Mouse (Mus musculus) heart, embryonic 12.5 days (tissue): ENCODE results near the gene Kcna2. TPM values are rescaled to one million over a fixed set of nuclear protein-coding genes. Genes with fewer than 3 reads are reported as not detected.
A peak's percentile ranks its signal among the peaks of the same experiment; 100 is the strongest.

Source experiments
- ATAC-seq: fragments of 200-750 bp; cut with Nextera tagmentation; 2 replicates; pipeline ENCODE4 v1.8.0; 2017; ENCODE audit warnings: moderate TSS enrichment, moderate library complexity; ENCODE audit not compliant: insufficient number of reproducible peaks, low FRiP score
- H3K27ac ChIP-seq: fragments of 300-500 bp; sonication (generic); 2 replicates; pipeline ENCODE4 v1.5.1; 2016; ENCODE audit warnings: mild to moderate bottlenecking, moderate library complexity; ENCODE audit not compliant: poor library complexity, severe bottlenecking
- H3K27me3 ChIP-seq: fragments of 300-500 bp; sonication (generic); replicated peaks from 2 replicates; pipeline ENCODE4 v1.6.1; 2016; ENCODE audit warnings: mild to moderate bottlenecking, moderate library complexity
- H3K36me3 ChIP-seq: fragments of 300-500 bp; sonication (generic); 2 replicates; pipeline ENCODE4 v1.6.1; 2016; ENCODE audit warnings: mild to moderate bottlenecking, moderate library complexity
- H3K4me1 ChIP-seq: fragments of 300-500 bp; sonication (generic); replicated peaks from 2 replicates; pipeline ENCODE4 v1.6.1; 2016; ENCODE audit warnings: mild to moderate bottlenecking
- H3K4me2 ChIP-seq: fragments of 300-500 bp; sonication (generic); 2 replicates; pipeline ENCODE4 v1.6.1; 2016; ENCODE audit warnings: mild to moderate bottlenecking, moderate library complexity
- H3K4me3 ChIP-seq: fragments of 300-500 bp; sonication (generic); 2 replicates; pipeline ENCODE4 v1.5.1; 2016; ENCODE audit warnings: mild to moderate bottlenecking
- H3K9ac ChIP-seq: fragments of 300-500 bp; sonication (generic); 2 replicates; pipeline ENCODE4 v1.6.1; 2016; ENCODE audit warnings: mild to moderate bottlenecking, moderate library complexity
- H3K9me3 ChIP-seq: fragments of 300-500 bp; sonication (generic); replicated peaks from 2 replicates; pipeline ENCODE4 v1.6.1; 2016; ENCODE audit warnings: mild to moderate bottlenecking, moderate library complexity
- WGBS: fragments of 180-500 bp; shearing (Covaris S2); methylation state at CpG from one replicate; pipeline ENCODE4 v1.1.7; 2016; 5-methylcytosine and 5-hydroxymethylcytosine counted together
- polyA plus RNA-seq: library from polyadenylated mRNA; unstranded; fragments of >200 nt; fragmentation: Nextera tagmentation; extraction: Ambion mirVana; gene quantifications from 2 replicates; pipeline ENCODE4 v1.2.1, GENCODE M21; 2016

Kcna2 gene
- 0.03 TPM in 1 of 2 replicates, not detected in the other for polyA plus RNA-seq

GRCm38 (mm10) chr3:107100811-107101455 is at the start of gene Kcna2:
Gene Kcna2 (plus strand): TSS chr3:107101146.
- Histone ChIP-seq H3K4me2 (peak within 1 kb of the TSS; percentile 99), H3K4me1 (peaks cover 17% of the 10 kb centered on the region), H3K9me3 (no peaks in the 10 kb centered on the region), H3K36me3 (no peaks in the 10 kb centered on the region), H3K27me3 (peaks cover 92% of the 10 kb centered on the region), H3K27ac (no peak within 1 kb of the TSS), H3K4me3 (peak within 1 kb of the TSS; percentile 63), H3K9ac (peak within 1 kb of the TSS; percentile 62)
- 4% methylated on average over 16 of the region's 16 CpGs for WGBS
- no peak for ATAC-seq

GRCm38 (mm10) chr3:107061468-107061867 is 39.5 kb upstream of the Kcna2 start:
- no peaks in the 10 kb centered on the region for H3K9me3 ChIP-seq
- H3K4me3 ChIP-seq = no peak overlapping the region
- H3K36me3 ChIP-seq = no peaks in the 10 kb centered on the region
- H3K4me2 ChIP-seq = no peak overlapping the region
- no peaks in the 10 kb centered on the region for H3K4me1 ChIP-seq
- H3K27me3 ChIP-seq = no peaks in the 10 kb centered on the region
- 94% methylated on average over 1 of the region's 1 CpGs for WGBS
- ATAC-seq = no peak
- no peak overlapping the region for H3K9ac ChIP-seq
- no peak overlapping the region for H3K27ac ChIP-seq

- Histone ChIP-seq H3K4me2 (no peak overlapping the region), H3K36me3 (no peaks in the 10 kb centered on the region), H3K27me3 (no peaks in the 10 kb centered on the region), H3K4me3 (no peak overlapping the region), H3K9ac (no peak overlapping the region), H3K27ac (no peak overlapping the region), H3K9me3 (no peaks in the 10 kb centered on the region), H3K4me1 (no peaks in the 10 kb centered on the region)
- no peak for ATAC-seq
- 40% methylated on average over 1 of the region's 1 CpGs for WGBS
Observed at GRCm38 (mm10) chr3:107062771-107063170, 38.2 kb upstream of the Kcna2 start.

- no peak overlapping the region for H3K4me3 ChIP-seq
- H3K36me3 ChIP-seq = no peaks in the 10 kb centered on the region
- no peaks in the 10 kb centered on the region for H3K4me1 ChIP-seq
- no peak overlapping the region for H3K9ac ChIP-seq
- ATAC-seq = no peak
- no peak overlapping the region for H3K4me2 ChIP-seq
- no peak overlapping the region for H3K27ac ChIP-seq
- no peaks in the 10 kb centered on the region for H3K9me3 ChIP-seq
- WGBS = 68% methylated on average over 6 of the region's 6 CpGs
- H3K27me3 ChIP-seq = no peaks in the 10 kb centered on the region
Observed at GRCm38 (mm10) chr3:107065510-107066095, 35.3 kb upstream of the Kcna2 start.

GRCm38 (mm10) chr3:107066165-107066850 is 34.6 kb upstream of the Kcna2 start:
- H3K36me3 ChIP-seq = no peaks in the 10 kb centered on the region
- no peak overlapping the region for H3K4me2 ChIP-seq
- H3K4me1 ChIP-seq = no peaks in the 10 kb centered on the region
- no peak overlapping the region for H3K27ac ChIP-seq
- H3K4me3 ChIP-seq = no peak overlapping the region
- no peaks in the 10 kb centered on the region for H3K27me3 ChIP-seq
- H3K9ac ChIP-seq = no peak overlapping the region
- no peaks in the 10 kb centered on the region for H3K9me3 ChIP-seq
- ATAC-seq = no peak
- 73% methylated on average over 7 of the region's 7 CpGs for WGBS

- no peak overlapping the region for H3K27ac ChIP-seq
- H3K4me3 ChIP-seq = no peak overlapping the region
- H3K4me2 ChIP-seq = no peak overlapping the region
- H3K27me3 ChIP-seq = no peaks in the 10 kb centered on the region
- no peaks in the 10 kb centered on the region for H3K9me3 ChIP-seq
- H3K4me1 ChIP-seq = no peaks in the 10 kb centered on the region
- H3K36me3 ChIP-seq = no peaks in the 10 kb centered on the region
- H3K9ac ChIP-seq = no peak overlapping the region
- no peak for ATAC-seq
- 70% methylated on average over 6 of the region's 6 CpGs for WGBS
Observed at GRCm38 (mm10) chr3:107067245-107067644, 33.7 kb upstream of the Kcna2 start.

- Histone ChIP-seq H3K4me1 (no peaks in the 10 kb centered on the region), H3K9ac (no peak overlapping the region), H3K36me3 (no peaks in the 10 kb centered on the region), H3K4me2 (no peak overlapping the region), H3K27me3 (0 out of 2 replicates have a peak, but pooled peaks cover 3% of the 10 kb centered on the region), H3K9me3 (no peaks in the 10 kb centered on the region), H3K27ac (no peak overlapping the region), H3K4me3 (no peak overlapping the region)
- ATAC-seq = no peak
- WGBS = 60% methylated on average over 2 of the region's 2 CpGs
Observed at GRCm38 (mm10) chr3:107073863-107074262, 27.1 kb upstream of the Kcna2 start.

GRCm38 (mm10) chr3:107075705-107076104 is 25.2 kb upstream of the Kcna2 start:
- Histone ChIP-seq H3K4me1 (no peaks in the 10 kb centered on the region), H3K36me3 (no peaks in the 10 kb centered on the region), H3K4me2 (no peak overlapping the region), H3K4me3 (no peak overlapping the region), H3K9ac (no peak overlapping the region), H3K27ac (no peak overlapping the region), H3K9me3 (no peaks in the 10 kb centered on the region), H3K27me3 (0 out of 2 replicates have a peak, but pooled peaks cover 3% of the 10 kb centered on the region)
- 73% methylated on average over 1 of the region's 1 CpGs for WGBS
- no peak for ATAC-seq

- Histone ChIP-seq H3K27me3 (0 out of 2 replicates have a peak, but pooled peaks cover 3% of the 10 kb centered on the region), H3K4me3 (no peak overlapping the region), H3K4me1 (no peaks in the 10 kb centered on the region), H3K36me3 (no peaks in the 10 kb centered on the region), H3K9ac (no peak overlapping the region), H3K9me3 (no peaks in the 10 kb centered on the region), H3K27ac (no peak overlapping the region), H3K4me2 (no peak overlapping the region)
- WGBS = 32% methylated on average over 3 of the region's 3 CpGs
- no peak for ATAC-seq
Observed at GRCm38 (mm10) chr3:107076658-107077057, 24.3 kb upstream of the Kcna2 start.

- no peak overlapping the region for H3K27ac ChIP-seq
- no peaks in the 10 kb centered on the region for H3K4me1 ChIP-seq
- H3K9me3 ChIP-seq = no peaks in the 10 kb centered on the region
- WGBS = 79% methylated on average over 2 of the region's 2 CpGs
- H3K27me3 ChIP-seq = 0 out of 2 replicates have a peak, but pooled peaks cover 3% of the 10 kb centered on the region
- no peak for ATAC-seq
- H3K4me3 ChIP-seq = no peak overlapping the region
- H3K9ac ChIP-seq = no peak overlapping the region
- H3K36me3 ChIP-seq = no peaks in the 10 kb centered on the region
- H3K4me2 ChIP-seq = no peak overlapping the region
Observed at GRCm38 (mm10) chr3:107077101-107077500, 23.8 kb upstream of the Kcna2 start.

- H3K36me3 ChIP-seq = no peaks in the 10 kb centered on the region
- H3K4me1 ChIP-seq = no peaks in the 10 kb centered on the region
- H3K9ac ChIP-seq = no peak overlapping the region
- no peaks in the 10 kb centered on the region for H3K27me3 ChIP-seq
- no peak for ATAC-seq
- no peak overlapping the region for H3K4me2 ChIP-seq
- no peaks in the 10 kb centered on the region for H3K9me3 ChIP-seq
- no peak overlapping the region for H3K4me3 ChIP-seq
- 71% methylated on average over 3 of the region's 3 CpGs for WGBS
- H3K27ac ChIP-seq = no peak overlapping the region
Observed at GRCm38 (mm10) chr3:107080803-107081202, 20.1 kb upstream of the Kcna2 start.
